Mouse (Mus musculus): ENCODE data around the gene Vamp4. TPM values are rescaled to one million over a fixed set of nuclear protein-coding genes. Genes with fewer than 3 reads are reported as not detected.

Gene Vamp4
- polyA plus RNA-seq, 1 experiment from 2014 or later: 39.1 TPM

GRCm38 (mm10) chr1:162554193-162554592 is 16.1 kb upstream of the Vamp4 start:
- Histone ChIP-seq H3K36me3 (no peaks in the 10 kb centered on the region), H3K27ac (no peak overlapping the region), H3K27me3 (ENCODE audit: insufficient read depth, poor library complexity, severe bottlenecking) (no peaks in the 10 kb centered on the region), H3K9me3 (no peaks in the 10 kb centered on the region), H3K4me3 (no peak overlapping the region), H3K4me1 (0 out of 2 replicates have a peak, but pooled peaks cover under 1% of the 10 kb centered on the region)
- no peak for DNase-seq (ENCODE audit: low spot score)
- 83% methylated on average over 3 of the region's 3 CpGs for WGBS

GRCm38 (mm10) chr1:162563236-162563635 is 7.1 kb upstream of the Vamp4 start:
- no peaks in the 10 kb centered on the region for H3K27me3 ChIP-seq (ENCODE audit: insufficient read depth, poor library complexity, severe bottlenecking)
- H3K4me3 ChIP-seq: no peak overlapping the region
- no peaks in the 10 kb centered on the region for H3K36me3 ChIP-seq
- WGBS: 87% methylated on average over 1 of the region's 1 CpGs
- no peaks in the 10 kb centered on the region for H3K9me3 ChIP-seq
- H3K27ac ChIP-seq: no peak overlapping the region
- H3K4me1 ChIP-seq: peaks cover 7% of the 10 kb centered on the region
- no peak for DNase-seq (ENCODE audit: low spot score)

- 50% methylated on average over 3 of the region's 3 CpGs for WGBS
- Histone ChIP-seq H3K27me3 (ENCODE audit: insufficient read depth, poor library complexity, severe bottlenecking) (no peaks in the 10 kb centered on the region), H3K4me1 (peaks cover 7% of the 10 kb centered on the region), H3K9me3 (no peaks in the 10 kb centered on the region), H3K4me3 (no peak overlapping the region), H3K36me3 (no peaks in the 10 kb centered on the region), H3K27ac (no peak overlapping the region)
- no peak for DNase-seq (ENCODE audit: low spot score)
Observed at GRCm38 (mm10) chr1:162564992-162565391, 5.3 kb upstream of the Vamp4 start.

GRCm38 (mm10) chr1:162567351-162567750 is 3.0 kb upstream of the Vamp4 start:
- Histone ChIP-seq H3K4me3 (no peak overlapping the region), H3K27me3 (ENCODE audit: insufficient read depth, poor library complexity, severe bottlenecking) (no peaks in the 10 kb centered on the region), H3K27ac (no peak overlapping the region), H3K36me3 (no peaks in the 10 kb centered on the region), H3K9me3 (no peaks in the 10 kb centered on the region), H3K4me1 (peaks cover 7% of the 10 kb centered on the region)
- WGBS: 43% methylated on average over 3 of the region's 3 CpGs
- no peak for DNase-seq (ENCODE audit: low spot score)

GRCm38 (mm10) chr1:162570931-162571601 is 751 bp downstream of the Vamp4 start:
- H3K9me3 ChIP-seq: 0 out of 2 replicates have a peak, but pooled peaks cover 3% of the 10 kb centered on the region
- no peaks in the 10 kb centered on the region for H3K27me3 ChIP-seq (ENCODE audit: insufficient read depth, poor library complexity, severe bottlenecking)
- peaks cover 11% of the 10 kb centered on the region for H3K4me1 ChIP-seq
- H3K4me3 ChIP-seq: peak overlapping the region; percentile 94
- peaks cover 17% of the 10 kb centered on the region for H3K36me3 ChIP-seq
- H3K27ac ChIP-seq: peak overlapping the region; percentile 99
- WGBS: 1% methylated on average over 46 of the region's 46 CpGs
- DNase-seq (ENCODE audit: low spot score): no peak

- Histone ChIP-seq H3K4me3 (no peak overlapping the region), H3K4me1 (peaks cover 3% of the 10 kb centered on the region; the same call in 1 of the 2 replicates), H3K27ac (no peak overlapping the region), H3K9me3 (0 out of 2 replicates have a peak, but pooled peaks cover 3% of the 10 kb centered on the region), H3K36me3 (peaks cover 41% of the 10 kb centered on the region), H3K27me3 (ENCODE audit: insufficient read depth, poor library complexity, severe bottlenecking) (no peaks in the 10 kb centered on the region)
- 97% methylated on average over 3 of the region's 3 CpGs for WGBS
- no peak for DNase-seq (ENCODE audit: low spot score)
Observed at GRCm38 (mm10) chr1:162575098-162575497, 4.8 kb downstream of the Vamp4 start.

- Histone ChIP-seq H3K36me3 (peaks cover 36% of the 10 kb centered on the region), H3K27ac (no peak overlapping the region), H3K27me3 (ENCODE audit: insufficient read depth, poor library complexity, severe bottlenecking) (no peaks in the 10 kb centered on the region), H3K4me1 (no peaks in the 10 kb centered on the region), H3K9me3 (no peaks in the 10 kb centered on the region), H3K4me3 (no peak overlapping the region)
- DNase-seq (ENCODE audit: low spot score): no peak
- 84% methylated on average over 2 of the region's 2 CpGs for WGBS
Observed at GRCm38 (mm10) chr1:162582884-162583283, 12.6 kb downstream of the Vamp4 start.

- H3K27me3 ChIP-seq (ENCODE audit: insufficient read depth, poor library complexity, severe bottlenecking): no peaks in the 10 kb centered on the region
- H3K36me3 ChIP-seq: peaks cover 20% of the 10 kb centered on the region; the same call in 1 of the 2 replicates
- H3K9me3 ChIP-seq: no peaks in the 10 kb centered on the region
- no peak overlapping the region for H3K4me3 ChIP-seq
- no peak for DNase-seq (ENCODE audit: low spot score)
- peaks cover 11% of the 10 kb centered on the region; the same call in 1 of the 2 replicates for H3K4me1 ChIP-seq
- WGBS: 81% methylated on average over 4 of the region's 4 CpGs
- H3K27ac ChIP-seq: no peak overlapping the region
Observed at GRCm38 (mm10) chr1:162586282-162586681, 16.0 kb downstream of the Vamp4 start.

GRCm38 (mm10) chr1:162588606-162589005 is 18.3 kb downstream of the Vamp4 start:
- no peak overlapping the region for H3K27ac ChIP-seq
- DNase-seq (ENCODE audit: low spot score): no peak
- peaks cover 15% of the 10 kb centered on the region; the same call in 1 of the 2 replicates for H3K36me3 ChIP-seq
- peaks cover 11% of the 10 kb centered on the region; the same call in 1 of the 2 replicates for H3K4me1 ChIP-seq
- H3K9me3 ChIP-seq: no peaks in the 10 kb centered on the region
- no peaks in the 10 kb centered on the region for H3K27me3 ChIP-seq (ENCODE audit: insufficient read depth, poor library complexity, severe bottlenecking)
- H3K4me3 ChIP-seq: no peak overlapping the region
- WGBS: 90% methylated on average over 3 of the region's 3 CpGs

- DNase-seq (ENCODE audit: low spot score): no peak
Observed at GRCm38 (mm10) chr1:162589443-162589842, 19.1 kb downstream of the Vamp4 start.

GRCm38 (mm10) chr1:162590415-162590997 is 20.2 kb downstream of the Vamp4 start:
- no peak for DNase-seq (ENCODE audit: low spot score)
- H3K27me3 ChIP-seq (ENCODE audit: insufficient read depth, poor library complexity, severe bottlenecking): no peaks in the 10 kb centered on the region
- peaks cover 11% of the 10 kb centered on the region; the same call in 1 of the 2 replicates for H3K4me1 ChIP-seq
- WGBS: 36% methylated on average over 8 of the region's 8 CpGs
- no peaks in the 10 kb centered on the region for H3K9me3 ChIP-seq
- peaks cover 5% of the 10 kb centered on the region; the same call in 1 of the 2 replicates for H3K36me3 ChIP-seq
- no peak overlapping the region for H3K4me3 ChIP-seq
- H3K27ac ChIP-seq: no peak overlapping the region

More at GRCm38 (mm10) chr1:162589443-162589842, 19.1 kb downstream of the Vamp4 start:
- H3K27ac ChIP-seq: peak overlapping the region; percentile 76
- peak overlapping the region; percentile 29 for H3K4me3 ChIP-seq
- 3% methylated on average over 9 of the region's 9 CpGs for WGBS
- no peaks in the 10 kb centered on the region for H3K27me3 ChIP-seq (ENCODE audit: insufficient read depth, poor library complexity, severe bottlenecking)
- peaks cover 8% of the 10 kb centered on the region; the same call in 1 of the 2 replicates for H3K36me3 ChIP-seq
- H3K4me1 ChIP-seq: peaks cover 11% of the 10 kb centered on the region; the same call in 1 of the 2 replicates
- no peaks in the 10 kb centered on the region for H3K9me3 ChIP-seq

GRCm38 (mm10) chr1:162597379-162598102 is 27.2 kb downstream of the Vamp4 start:
- Histone ChIP-seq H3K4me3 (no peak overlapping the region), H3K27ac (no peak overlapping the region), H3K27me3 (ENCODE audit: insufficient read depth, poor library complexity, severe bottlenecking) (no peaks in the 10 kb centered on the region), H3K36me3 (peaks cover 19% of the 10 kb centered on the region), H3K4me1 (peaks cover 12% of the 10 kb centered on the region), H3K9me3 (no peaks in the 10 kb centered on the region)
- 47% methylated on average over 3 of the region's 3 CpGs for WGBS
- DNase-seq (ENCODE audit: low spot score): no peak

GRCm38 (mm10) chr1:162599617-162600016 is 29.3 kb downstream of the Vamp4 start:
- Histone ChIP-seq H3K36me3 (peaks cover 21% of the 10 kb centered on the region), H3K27ac (no peak overlapping the region), H3K4me1 (peaks cover 12% of the 10 kb centered on the region), H3K27me3 (ENCODE audit: insufficient read depth, poor library complexity, severe bottlenecking) (no peaks in the 10 kb centered on the region), H3K4me3 (no peak overlapping the region), H3K9me3 (no peaks in the 10 kb centered on the region)
- DNase-seq (ENCODE audit: low spot score): no peak
- WGBS: 92% methylated on average over 5 of the region's 5 CpGs
